Mouse (Mus musculus) frontal cortex, adult 2 months (tissue): Measurements from ENCODE around the gene Kcnip4. TPM values are rescaled to one million over a fixed set of nuclear protein-coding genes. Genes with fewer than 3 reads are reported as not detected.
A peak's percentile ranks its signal among the peaks of the same experiment; 100 is the strongest.

Experiments
- DNase-seq, 2 experiments: peaks; one replicate each; pipeline ENCODE4 v3.0.0; 2022; ENCODE audit warnings: low spot score in 1 of 2; ENCODE audit errors: extremely low spot score in 1 of 2
- polyA plus RNA-seq: library from polyadenylated mRNA; depleted of rRNA; stranded (reverse); fragments of >200 nt; gene quantifications from 2 replicates; pipeline ENCODE4 v1.2.3, GENCODE M21; 2012

The Kcnip4 gene
- polyA plus RNA-seq, 1 experiment = 44.0 TPM

DNA sequence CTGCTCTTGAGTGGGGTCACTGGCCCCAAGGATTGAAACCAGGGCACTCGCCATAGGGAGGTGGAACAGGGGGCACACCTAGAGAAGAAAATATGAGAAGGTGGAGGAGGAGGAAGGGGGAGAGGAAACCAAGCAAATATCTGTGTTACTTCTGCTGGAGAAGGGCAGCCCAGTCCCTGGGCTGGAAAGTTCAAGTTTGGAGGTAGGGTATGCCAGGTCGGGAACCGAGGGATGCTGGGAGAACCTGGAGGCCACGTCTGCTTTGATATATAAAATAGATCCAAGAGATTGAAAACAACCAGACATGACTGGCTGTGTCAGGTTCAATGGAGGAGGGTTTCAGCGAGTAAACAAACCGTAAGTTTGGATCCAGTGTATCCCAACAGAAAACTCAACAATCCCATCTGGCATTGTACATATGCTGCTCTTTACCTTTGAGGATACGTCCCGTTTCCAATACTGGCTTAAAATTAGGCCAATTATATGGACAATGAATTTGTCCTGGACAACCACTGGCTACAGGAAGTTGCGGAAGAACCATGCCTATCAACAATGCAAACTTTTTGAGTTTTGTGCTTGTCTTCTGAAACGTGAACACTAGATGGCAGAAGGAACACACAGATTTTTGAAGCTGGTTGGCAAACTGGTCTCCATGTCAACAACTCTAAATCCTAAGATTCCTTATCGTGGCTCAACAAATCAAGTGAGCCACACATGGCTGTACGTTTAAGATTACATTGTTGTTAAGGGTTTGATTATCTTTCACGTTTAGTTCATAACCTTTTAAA lies 155.9 kb downstream of the Kcnip4 start:
- DNase-seq = peak in 1 of 2 experiments; percentile 84

GRCm38 (mm10) chr5:49356381-49356780 lies 168.3 kb downstream of the Kcnip4 start:
- DNase-seq = no peak

GRCm38 (mm10) chr5:49352061-49352460 lies 172.6 kb downstream of the Kcnip4 start:
- no peak for DNase-seq

DNA sequence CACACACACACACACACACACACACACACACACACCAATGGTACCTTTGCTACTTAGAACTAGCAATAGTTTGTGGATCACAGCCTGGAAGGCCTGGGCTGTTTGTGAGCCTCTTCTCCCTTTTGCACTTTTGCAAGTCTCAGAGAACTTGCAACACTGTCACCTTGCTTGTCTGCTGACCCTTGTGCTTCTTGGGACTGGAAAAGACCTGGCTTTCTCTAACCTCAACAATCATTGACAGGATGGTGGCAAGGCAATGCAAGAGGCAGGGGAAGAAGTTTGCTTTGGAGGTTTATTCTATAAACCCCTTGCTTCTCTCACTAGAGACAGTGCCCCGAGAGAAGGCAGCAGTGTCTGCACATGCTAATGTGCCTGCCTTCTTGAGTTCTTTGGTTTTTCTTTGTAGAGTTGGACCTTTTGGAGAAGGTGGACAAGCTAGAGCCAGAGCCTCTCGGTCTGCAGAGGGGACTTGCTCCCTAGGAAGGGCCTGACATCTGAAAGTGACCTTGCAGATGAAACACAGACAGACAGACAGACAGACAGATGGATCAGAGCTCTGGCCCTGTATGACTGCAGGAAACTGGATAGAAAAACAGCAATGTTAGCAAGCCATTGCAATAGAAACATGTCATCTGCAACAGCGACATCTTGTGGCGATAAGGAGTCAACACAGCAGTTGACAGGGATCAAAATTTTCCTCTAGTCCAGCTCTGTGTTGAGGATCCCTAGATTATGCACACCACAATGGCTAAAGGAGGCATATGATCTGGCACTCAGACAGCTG lies 174.4 kb downstream of the Kcnip4 start:
- peak; percentile 44 to 82 for DNase-seq

GRCm38 (mm10) chr5:49349541-49349940 lies 175.2 kb downstream of the Kcnip4 start:
- DNase-seq = peak in 1 of 2 experiments; percentile 39

GRCm38 (mm10) chr5:49348511-49348910 lies 176.2 kb downstream of the Kcnip4 start:
- DNase-seq = no peak

- DNase-seq = no peak
Observed at GRCm38 (mm10) chr5:49344606-49345005, 180.1 kb downstream of the Kcnip4 start.

GRCm38 (mm10) chr5:49337164-49337563 lies 187.5 kb downstream of the Kcnip4 start:
- peak in 1 of 2 experiments; percentile 40 for DNase-seq

GRCm38 (mm10) chr5:49333063-49333462 lies 191.6 kb downstream of the Kcnip4 start:
- DNase-seq = no peak

- no peak for DNase-seq
Observed at GRCm38 (mm10) chr5:49329023-49329422, 195.7 kb downstream of the Kcnip4 start.

- no peak for DNase-seq
Observed at GRCm38 (mm10) chr5:49318661-49319060, 206.0 kb downstream of the Kcnip4 start.

GRCm38 (mm10) chr5:49317869-49318268 lies 206.8 kb downstream of the Kcnip4 start:
- no peak for DNase-seq

DNA sequence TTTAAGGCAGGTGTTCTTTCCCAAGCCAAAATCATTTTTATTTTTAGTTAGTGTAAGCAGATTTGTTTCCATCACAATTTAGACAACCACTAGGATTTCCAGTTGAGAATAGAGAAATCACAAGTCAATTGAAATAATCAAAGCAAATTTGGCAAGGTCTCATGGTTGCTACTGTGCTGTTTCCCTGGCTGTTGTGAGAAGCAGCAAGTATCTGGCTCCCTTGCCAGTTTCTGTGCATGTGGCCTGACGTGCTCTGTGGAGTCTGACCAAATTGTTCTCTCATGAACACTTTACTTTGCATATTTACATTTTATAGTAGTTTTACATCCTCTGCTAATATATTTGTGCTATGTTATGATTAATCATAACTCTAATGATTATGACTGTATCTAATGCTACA lies 217.9 kb downstream of the Kcnip4 start:
- no peak for DNase-seq

DNA sequence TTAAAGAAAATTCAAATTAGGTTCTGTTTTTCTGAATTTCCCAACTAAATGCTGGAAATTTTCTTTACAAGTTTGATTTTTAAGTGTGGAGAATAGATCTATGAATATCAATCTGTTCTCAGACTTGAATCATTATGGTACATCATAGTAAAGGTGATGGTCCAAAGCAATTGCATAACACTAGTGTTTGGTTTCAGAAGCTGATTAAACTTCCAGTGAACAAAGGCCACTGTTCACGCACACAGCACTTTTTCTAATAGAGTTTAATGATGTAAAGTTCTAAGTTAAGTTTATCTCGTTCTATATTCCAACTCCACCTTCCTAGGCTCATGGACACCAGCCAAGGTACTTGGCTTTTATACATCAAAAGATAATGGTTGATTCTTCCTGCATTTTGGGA lies 219.4 kb downstream of the Kcnip4 start:
- no peak for DNase-seq

- DNase-seq = no peak
Observed at GRCm38 (mm10) chr5:49298654-49299053, 226.1 kb downstream of the Kcnip4 start.

GRCm38 (mm10) chr5:49292421-49292820 lies 232.3 kb downstream of the Kcnip4 start:
- DNase-seq = no peak

- no peak for DNase-seq
Observed at GRCm38 (mm10) chr5:49291801-49292200, 232.9 kb downstream of the Kcnip4 start.

GRCm38 (mm10) chr5:49285455-49286135 lies 239.1 kb downstream of the Kcnip4 start:
- peak in 1 of 2 experiments; percentile 40 for DNase-seq

GRCm38 (mm10) chr5:49284776-49285175 lies 239.9 kb downstream of the Kcnip4 start:
- DNase-seq = no peak

GRCm38 (mm10) chr5:49283403-49283802 lies 241.3 kb downstream of the Kcnip4 start:
- no peak for DNase-seq

GRCm38 (mm10) chr5:49271864-49272263 lies 252.8 kb downstream of the Kcnip4 start:
- no peak for DNase-seq
